Mouse (Mus musculus) CH12.LX (cell line): ENCODE measurements at regions not wholly inside any gene's neighbourhood (a gene's known extent, or its start where the extent isn't known, plus 50 kb on each side); places are given as distances from the start of the nearest gene placed in this dataset.

Experiments
- DNase-seq: peaks from one replicate; pipeline ENCODE4 v3.0.0-alpha.2; 2013; ENCODE audit errors: extremely low read depth
- H3K27ac ChIP-seq: 2 replicates; pipeline ENCODE4 v1.5.1; 2012; ENCODE audit warnings: low read depth, mild to moderate bottlenecking, control low read depth, moderate library complexity; ENCODE audit not compliant: insufficient read depth
- H3K27me3 ChIP-seq: replicated peaks from 2 replicates; pipeline ENCODE3; 2012; ENCODE audit warnings: inconsistent platforms
- H3K36me3 ChIP-seq, 2 experiments: replicated peaks in 1 of 2; 2 replicates each; pipeline versions ENCODE3 to v1.6.1; 2012; ENCODE audit warnings: inconsistent platforms in 1 of 2, low read length in 1 of 2, mild to moderate bottlenecking in 1 of 2, mixed read lengths in 1 of 2, moderate library complexity in 1 of 2; ENCODE audit not compliant: control insufficient read depth in 1 of 2, insufficient read depth in 1 of 2
- H3K4me1 ChIP-seq, 2 experiments: 2 replicates each; pipeline ENCODE4 v1.6.1; 2012; ENCODE audit warnings: inconsistent platforms in 1 of 2, moderate library complexity in 1 of 2; ENCODE audit not compliant: insufficient read depth in 2 of 2, control insufficient read depth in 1 of 2
- H3K4me2 ChIP-seq: 2 replicates; pipeline ENCODE4 v1.6.1; 2012; ENCODE audit warnings: low read depth, mild to moderate bottlenecking, control low read depth; ENCODE audit not compliant: poor library complexity, insufficient read depth, severe bottlenecking
- H3K4me3 ChIP-seq, 3 experiments: fragments of 150-350 bp in 1 of 3; sonication (generic) in 1 of 3; replicated peaks in 1 of 3; 2 replicates each; pipeline versions ENCODE3 to v1.5.1; 2011 to 2012; ENCODE audit warnings: low read depth in 2 of 3, low read length in 2 of 3, mild to moderate bottlenecking in 2 of 3, moderate library complexity in 2 of 3, control low read depth in 1 of 3, improper control_type of control experiment in 1 of 3, inconsistent platforms in 1 of 3, mixed read lengths in 1 of 3; ENCODE audit not compliant: poor library complexity in 1 of 3
- H3K79me2 ChIP-seq: replicated peaks from 2 replicates; pipeline ENCODE4 v1.6.1; 2012; ENCODE audit warnings: mild to moderate bottlenecking, moderate library complexity; ENCODE audit not compliant: control insufficient read depth, poor library complexity, insufficient read depth, severe bottlenecking; ENCODE audit errors: extremely low read depth
- H3K9ac ChIP-seq: 2 replicates; pipeline ENCODE4 v1.6.1; 2012; ENCODE audit warnings: low read depth, mild to moderate bottlenecking, control low read depth, moderate library complexity; ENCODE audit not compliant: insufficient read depth
- H3K9me3 ChIP-seq: replicated peaks from 2 replicates; pipeline ENCODE3; 2012; ENCODE audit warnings: low read length, inconsistent platforms, mixed read lengths
- ETS1 ChIP-seq: conservative IDR thresholded peaks from 2 replicates; pipeline ENCODE4 v1.6.1; 2012; ENCODE audit warnings: low read depth, mild to moderate bottlenecking, inconsistent platforms, low read length, improper control_type of control experiment, moderate library complexity
- JUND ChIP-seq: conservative IDR thresholded peaks from 2 replicates; pipeline ENCODE4 v1.6.1; 2011; ENCODE audit warnings: low read depth, low read length, improper control_type of control experiment
- NELFE ChIP-seq: IDR thresholded peaks from 2 replicates; pipeline ENCODE4 v1.6.1; 2011; ENCODE audit warnings: low read depth, low read length, improper control_type of control experiment
- TBP ChIP-seq: conservative IDR thresholded peaks from 2 replicates; pipeline ENCODE4 v1.6.1; 2011; ENCODE audit warnings: low read depth, low read length, improper control_type of control experiment
- USF2 ChIP-seq: conservative IDR thresholded peaks from 2 replicates; pipeline ENCODE4 v1.6.1; 2011; ENCODE audit warnings: low read depth, low read length, improper control_type of control experiment
- dilution Hi-C: fragments of 300-500 bp; cut with MboI; formaldehyde crosslinking; loops from 2 replicates; pipeline ENCODE4 v1.14.3; 2020; ENCODE audit warnings: low sequenced_read_pairs; ENCODE audit not compliant: extremely low pct_unique_long_range_greater_than_20kb, extremely low pct_ligation_motif_present
- in situ Hi-C: fragments of 300-500 bp; cut with MboI; formaldehyde crosslinking; loops from 3 replicates; pipeline ENCODE4 v1.14.3; 2019; ENCODE audit warnings: low sequenced_read_pairs, low pct_ligation_motif_present, low pct_unique_long_range_greater_than_20kb, mixed read lengths

DNA sequence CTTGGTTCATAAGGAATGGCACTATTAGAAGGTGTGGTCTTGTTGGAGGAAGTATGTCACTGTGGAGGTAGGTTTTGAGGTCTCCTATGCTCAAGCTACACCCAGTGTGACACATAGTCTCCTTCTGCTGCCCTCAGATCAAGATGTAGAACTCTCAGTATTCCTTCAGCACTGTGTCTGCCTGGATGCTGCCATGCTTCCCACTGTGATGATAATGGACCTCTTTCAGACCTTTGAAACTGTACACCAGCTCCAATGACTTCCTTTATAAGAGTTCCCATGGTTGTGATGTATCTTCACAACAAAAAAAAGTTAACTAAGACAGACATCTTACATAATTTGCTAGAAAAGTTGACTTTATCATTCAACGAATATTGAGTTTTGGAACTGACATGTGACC is 60.2 kb upstream of the Foxc1 start:
- dilution Hi-C loops, result no loop called here
- Histone ChIP-seq H3K4me3 (no peak overlapping the region), H3K27ac (no peak overlapping the region)

More for the DNA sequence above, 60.2 kb upstream of the Foxc1 start:
- Histone ChIP-seq H3K9me3 (no peaks in the 10 kb centered on the region), H3K9ac (no peak overlapping the region), H3K36me3 (no peaks in the 10 kb centered on the region), H3K79me2 (no peaks in the 10 kb centered on the region), H3K27me3 (no peaks in the 10 kb centered on the region), H3K4me1 (no peaks in the 10 kb centered on the region; a peak in 1 of 4 replicates), H3K4me2 (no peak overlapping the region)
- in situ Hi-C loops, result no loop called here
- no peak for TF ChIP-seq ETS1
- TF ChIP-seq NELFE, result no peak
- no peak for TF ChIP-seq USF2
- TF ChIP-seq JUND, result no peak
- TF ChIP-seq TBP, result no peak
- no peak for DNase-seq
